Mouse (Mus musculus): ENCODE data around the gene Crisp4.
A peak's percentile ranks its signal among the peaks of the same experiment; 100 is the strongest.

The Crisp4 gene

GRCm38 (mm10) chr1:18145802-18146201 is at the start of gene Crisp4:
Crisp4 (minus strand) TSS chr1:18145902.
- DNase-seq: no peak

- no peak for DNase-seq
Observed at GRCm38 (mm10) chr1:18191719-18192118, 46.0 kb upstream of the Crisp4 start.

- no peak for DNase-seq
Observed at GRCm38 (mm10) chr1:18190714-18191712, 45.3 kb upstream of the Crisp4 start.

- DNase-seq: no peak
Observed at GRCm38 (mm10) chr1:18181167-18181566, 35.5 kb upstream of the Crisp4 start.

GRCm38 (mm10) chr1:18170573-18170972 is 24.9 kb upstream of the Crisp4 start:
- no peak for DNase-seq

GRCm38 (mm10) chr1:18168261-18168660 is 22.6 kb upstream of the Crisp4 start:
- no peak for DNase-seq

GRCm38 (mm10) chr1:18159082-18159481 is 13.4 kb upstream of the Crisp4 start:
- DNase-seq: no peak

GRCm38 (mm10) chr1:18148211-18148610 is 2.5 kb upstream of the Crisp4 start:
- DNase-seq: no peak

GRCm38 (mm10) chr1:18131691-18132090 is 14.0 kb downstream of the Crisp4 start:
- peak; percentile 4 for DNase-seq

GRCm38 (mm10) chr1:18129983-18130382 is 15.7 kb downstream of the Crisp4 start:
- DNase-seq: no peak

GRCm38 (mm10) chr1:18106720-18107355 is 38.9 kb downstream of the Crisp4 start:
- peak; percentile 68 for DNase-seq

GRCm38 (mm10) chr1:18105866-18106529 is 39.7 kb downstream of the Crisp4 start:
- peak; percentile 63 for DNase-seq

GRCm38 (mm10) chr1:18105029-18105865 is 40.5 kb downstream of the Crisp4 start:
- DNase-seq: peak; percentile 5

Measured in embryo, embryonic 11 days (tissue).